Mouse (Mus musculus) neural tube, embryonic 11.5 days (tissue): ENCODE data around the gene Slc44a1. TPM values are rescaled to one million over a fixed set of nuclear protein-coding genes. Genes with fewer than 3 reads are reported as not detected.

ENCODE experiments used
- ATAC-seq: fragments of 200-750 bp; cut with Nextera tagmentation; 2 replicates; pipeline ENCODE4 v1.8.0; 2017; ENCODE audit warnings: moderate number of reproducible peaks, mild to moderate bottlenecking, moderate TSS enrichment, moderate library complexity; ENCODE audit not compliant: insufficient read depth, low FRiP score, low TSS enrichment
- DNase-seq: peaks from one replicate; pipeline ENCODE4 v3.0.0-alpha.2; 2015; ENCODE audit warnings: low spot score
- H3K27ac ChIP-seq: fragments of 300-500 bp; sonication (generic); 2 replicates; pipeline ENCODE4 v1.5.1; 2014; ENCODE audit warnings: low read depth, mild to moderate bottlenecking, low read length
- H3K27me3 ChIP-seq: fragments of 300-500 bp; sonication (generic); 2 replicates; pipeline ENCODE4 v1.6.1; 2014; ENCODE audit warnings: mild to moderate bottlenecking, low read length, mixed read lengths; ENCODE audit not compliant: control insufficient read depth, insufficient read depth
- H3K36me3 ChIP-seq: fragments of 300-500 bp; sonication (generic); 2 replicates; pipeline ENCODE4 v1.6.1; 2014; ENCODE audit warnings: mild to moderate bottlenecking, low read length, moderate library complexity, mixed read lengths; ENCODE audit not compliant: control insufficient read depth, insufficient read depth
- H3K4me1 ChIP-seq: fragments of 300-500 bp; sonication (generic); 2 replicates; pipeline ENCODE4 v1.6.1; 2014; ENCODE audit warnings: low read length, mixed read lengths; ENCODE audit not compliant: control insufficient read depth, insufficient read depth
- H3K4me2 ChIP-seq: fragments of 300-500 bp; sonication (generic); 2 replicates; pipeline ENCODE4 v1.6.1; 2014; ENCODE audit warnings: low read depth, mild to moderate bottlenecking, moderate library complexity
- H3K4me3 ChIP-seq: fragments of 300-500 bp; sonication (generic); 2 replicates; pipeline ENCODE4 v1.5.1; 2014; ENCODE audit warnings: low read depth, low read length
- H3K9ac ChIP-seq: fragments of 300-500 bp; sonication (generic); 2 replicates; pipeline ENCODE4 v1.6.1; 2014; ENCODE audit warnings: mild to moderate bottlenecking, low read length
- H3K9me3 ChIP-seq: fragments of 300-500 bp; sonication (generic); 2 replicates; pipeline ENCODE4 v1.6.1; 2016; ENCODE audit warnings: low read length; ENCODE audit not compliant: control insufficient read depth
- WGBS: fragments of 180-500 bp; shearing (Covaris S2); extraction: QIAGEN DNeasy Blood & Tissue Kit; methylation state at CpG from one replicate; pipeline ENCODE4 v1.1.7; 2014; 5-methylcytosine and 5-hydroxymethylcytosine counted together
- polyA plus RNA-seq: library from polyadenylated mRNA; unstranded; fragments of >200 nt; fragmentation: Nextera tagmentation; extraction: Ambion mirVana; gene quantifications from 2 replicates; pipeline ENCODE4 v1.2.1, GENCODE M21; 2014

The Slc44a1 gene
- polyA plus RNA-seq, 1 experiment from 2014 or later, result 21.7 TPM

DNA sequence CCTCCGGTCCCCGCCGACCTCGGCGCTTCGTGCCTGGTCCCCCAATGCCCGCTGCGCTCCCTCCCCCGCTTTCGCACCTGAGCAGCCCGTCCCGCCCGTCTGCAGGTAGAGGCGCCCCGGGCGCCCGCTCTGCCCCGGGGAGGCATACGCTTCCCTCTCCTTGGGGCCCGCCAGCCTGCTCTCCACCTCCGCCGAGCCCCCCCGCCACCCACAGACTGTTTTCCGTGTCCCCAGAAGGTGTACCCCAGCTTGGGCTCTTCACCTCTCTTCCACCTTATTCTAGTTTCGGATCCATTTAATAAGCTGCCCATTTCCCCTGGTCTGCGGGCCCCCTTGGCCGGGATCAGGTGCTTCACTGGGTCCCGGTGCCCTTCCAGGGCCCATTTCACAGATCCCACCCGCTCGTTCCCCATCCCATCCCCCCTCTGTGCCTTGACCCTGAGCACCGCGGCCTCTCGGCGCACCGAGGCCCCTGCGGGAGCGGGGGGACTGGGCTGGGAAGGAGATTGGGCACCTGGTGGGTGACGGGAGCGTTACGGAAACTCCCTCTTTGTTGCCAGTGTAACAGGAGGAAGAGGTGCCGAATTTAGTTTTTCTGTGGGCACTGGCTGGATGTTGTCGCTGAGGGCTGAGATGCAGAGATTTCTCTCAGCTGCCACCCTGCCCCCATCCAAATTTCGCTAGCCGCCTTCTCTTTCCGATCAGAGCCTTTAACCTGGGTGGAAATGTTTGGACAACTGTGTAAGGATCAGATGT, 781 bp downstream of the Slc44a1 start:
- Histone ChIP-seq H3K9me3 (no peaks in the 10 kb centered on the region), H3K9ac (peak overlapping the region; percentile 76), H3K27me3 (no peaks in the 10 kb centered on the region), H3K27ac (peak overlapping the region; percentile 77), H3K4me1 (peaks cover 2% of the 10 kb centered on the region; the same call in 1 of the 2 replicates), H3K4me3 (peak overlapping the region; percentile 85), H3K36me3 (no peaks in the 10 kb centered on the region), H3K4me2 (peak overlapping the region; percentile 98)
- DNase-seq (peak; percentile 35), ATAC-seq (peak; percentile 8; the same call in 1 of the 2 replicates)
- WGBS, result 1% methylated on average over 45 of the region's 45 CpGs

DNA sequence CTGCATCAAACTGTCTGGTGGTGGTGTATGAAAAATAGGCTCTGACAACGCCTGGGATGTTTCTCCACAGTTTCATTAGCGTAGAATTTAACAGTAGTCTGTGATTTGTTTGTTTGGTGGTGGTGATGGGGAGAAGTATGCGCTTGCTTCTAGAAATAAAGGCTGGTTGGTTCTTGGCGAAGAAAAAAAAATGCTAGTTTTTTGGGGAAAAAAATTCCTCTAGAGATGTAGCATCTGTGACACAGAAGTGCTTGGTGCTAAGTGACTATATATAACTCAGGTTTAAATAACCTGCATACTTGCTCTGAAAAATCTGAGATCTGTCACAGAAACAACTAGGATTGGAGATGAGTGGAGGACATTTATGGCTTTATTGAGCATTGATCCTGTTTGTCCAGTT, 1.5 kb downstream of the Slc44a1 start:
- DNase-seq (no peak), ATAC-seq (no peak)
- Histone ChIP-seq H3K27ac (no peak overlapping the region), H3K4me2 (peak overlapping the region; percentile 98), H3K9me3 (no peaks in the 10 kb centered on the region), H3K4me3 (peak overlapping the region; percentile 85; the same call in 1 of the 2 replicates), H3K4me1 (peaks cover 2% of the 10 kb centered on the region; the same call in 1 of the 2 replicates), H3K27me3 (no peaks in the 10 kb centered on the region), H3K9ac (no peak overlapping the region), H3K36me3 (no peaks in the 10 kb centered on the region)
- WGBS, result 34% methylated on average over 4 of the region's 4 CpGs

DNA sequence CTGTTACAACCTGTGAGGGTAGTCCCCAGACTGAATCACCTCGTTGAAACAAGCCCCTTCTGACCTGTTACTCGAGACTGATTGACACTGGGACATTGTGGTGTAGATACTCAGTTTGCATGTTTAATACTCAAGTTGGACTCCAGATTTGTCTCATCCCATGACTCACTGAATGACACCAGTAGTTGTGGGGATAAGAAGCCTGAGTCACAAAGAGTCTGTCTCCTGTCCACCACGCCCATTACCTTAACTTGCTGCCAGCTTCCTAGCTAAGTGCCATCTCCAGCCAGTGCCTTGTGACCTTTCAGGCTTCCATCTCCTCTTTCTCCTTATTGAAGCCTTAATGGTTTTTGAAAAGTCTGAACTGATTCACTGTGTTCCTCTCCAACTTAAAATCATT, 6.0 kb downstream of the Slc44a1 start:
- Histone ChIP-seq H3K4me3 (no peak overlapping the region), H3K9me3 (no peaks in the 10 kb centered on the region), H3K27me3 (no peaks in the 10 kb centered on the region), H3K36me3 (no peaks in the 10 kb centered on the region), H3K4me1 (no peaks in the 10 kb centered on the region), H3K4me2 (no peak overlapping the region), H3K27ac (no peak overlapping the region), H3K9ac (no peak overlapping the region)
- no peak for DNase-seq
- ATAC-seq, result no peak
- WGBS, result 87% methylated on average over 3 of the region's 3 CpGs

DNA sequence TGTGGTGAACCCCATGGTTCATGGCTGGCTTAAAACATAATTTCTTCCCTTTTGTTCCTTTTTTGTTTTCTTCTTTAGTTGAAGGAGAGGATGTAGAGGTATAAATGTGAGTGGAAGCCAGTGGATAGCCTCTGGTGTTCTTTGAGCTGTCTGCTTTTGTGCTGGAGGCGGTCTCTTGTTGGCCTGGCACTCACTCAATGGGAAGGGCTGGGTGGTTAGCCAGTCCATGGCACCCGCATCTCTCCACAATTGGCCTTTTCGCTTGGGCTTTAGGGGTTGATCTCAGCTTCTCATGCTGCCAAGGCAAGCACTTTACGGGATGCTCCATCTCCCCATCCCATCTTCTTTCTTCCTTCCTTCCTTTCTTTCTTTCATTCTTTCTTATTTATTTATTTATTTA, 7.6 kb downstream of the Slc44a1 start:
- H3K27ac ChIP-seq, result no peak overlapping the region
- H3K4me3 ChIP-seq, result no peak overlapping the region
- no peaks in the 10 kb centered on the region for H3K9me3 ChIP-seq
- DNase-seq (no peak), ATAC-seq (no peak)
- 97% methylated on average over 4 of the region's 4 CpGs for WGBS
- no peak overlapping the region for H3K4me2 ChIP-seq
- no peak overlapping the region for H3K9ac ChIP-seq
- no peaks in the 10 kb centered on the region for H3K36me3 ChIP-seq
- no peaks in the 10 kb centered on the region for H3K27me3 ChIP-seq
- no peaks in the 10 kb centered on the region for H3K4me1 ChIP-seq

DNA sequence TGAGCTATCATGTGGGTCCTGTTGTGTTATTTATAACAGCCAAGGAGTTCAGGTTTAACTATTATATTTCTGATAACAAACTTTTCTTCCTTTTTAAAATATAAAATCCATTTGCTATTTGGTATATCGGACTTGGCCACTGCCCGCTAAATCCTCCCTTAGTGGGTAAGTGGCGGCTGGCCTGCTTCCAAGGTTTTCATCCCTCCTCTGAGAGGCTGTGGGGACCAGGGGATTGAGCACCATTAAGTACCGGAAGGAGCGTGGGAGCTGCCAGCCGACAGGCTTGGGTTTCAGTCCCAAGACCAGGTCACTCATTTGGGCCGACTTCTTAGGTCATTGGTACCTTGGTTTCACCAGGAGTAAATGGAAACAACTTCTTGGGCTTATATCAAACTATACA, 10.5 kb downstream of the Slc44a1 start:
- Histone ChIP-seq H3K4me1 (no peaks in the 10 kb centered on the region), H3K4me2 (no peak overlapping the region), H3K9me3 (no peaks in the 10 kb centered on the region), H3K9ac (no peak overlapping the region), H3K27ac (no peak overlapping the region), H3K36me3 (no peaks in the 10 kb centered on the region), H3K27me3 (no peaks in the 10 kb centered on the region), H3K4me3 (no peak overlapping the region)
- WGBS, result 86% methylated on average over 7 of the region's 7 CpGs
- DNase-seq, result no peak
- no peak for ATAC-seq

GRCm38 (mm10) chr4:53451887-53452286, 11.7 kb downstream of the Slc44a1 start:
- Histone ChIP-seq H3K27ac (no peak overlapping the region), H3K27me3 (no peaks in the 10 kb centered on the region), H3K9ac (no peak overlapping the region), H3K9me3 (no peaks in the 10 kb centered on the region), H3K4me3 (no peak overlapping the region), H3K4me1 (no peaks in the 10 kb centered on the region), H3K4me2 (no peak overlapping the region), H3K36me3 (no peaks in the 10 kb centered on the region)
- no peak for ATAC-seq
- no peak for DNase-seq
- 58% methylated on average over 4 of the region's 4 CpGs for WGBS

DNA sequence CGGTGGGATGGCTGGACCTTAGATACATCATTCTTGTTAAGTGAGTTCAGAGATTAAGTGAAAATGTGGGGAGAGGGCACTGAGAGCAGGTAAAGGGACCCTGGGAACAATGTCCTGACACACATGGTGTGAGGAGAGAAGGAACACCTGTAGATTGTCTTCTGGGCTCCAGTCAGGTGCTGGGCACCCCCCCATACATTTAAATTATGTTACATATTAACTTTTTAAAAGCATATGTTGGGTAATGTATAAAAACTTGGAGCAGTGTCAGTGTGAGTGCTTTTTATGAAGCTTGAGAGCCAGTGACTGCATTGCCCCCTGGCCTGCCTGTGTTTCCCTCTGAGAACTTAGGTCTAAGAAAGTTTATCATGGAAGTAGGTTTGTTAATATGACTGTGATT, 12.2 kb downstream of the Slc44a1 start:
- DNase-seq, result no peak
- H3K27ac ChIP-seq, result no peak overlapping the region
- H3K4me2 ChIP-seq, result no peak overlapping the region
- WGBS, result 95% methylated on average over 1 of the region's 1 CpGs
- H3K36me3 ChIP-seq, result no peaks in the 10 kb centered on the region
- no peaks in the 10 kb centered on the region for H3K27me3 ChIP-seq
- H3K4me3 ChIP-seq, result no peak overlapping the region
- H3K9me3 ChIP-seq, result no peaks in the 10 kb centered on the region
- no peak overlapping the region for H3K9ac ChIP-seq
- no peaks in the 10 kb centered on the region for H3K4me1 ChIP-seq
- ATAC-seq, result no peak

GRCm38 (mm10) chr4:53452976-53453889, 13.0 kb downstream of the Slc44a1 start:
- Histone ChIP-seq H3K9ac (no peak overlapping the region), H3K9me3 (no peaks in the 10 kb centered on the region), H3K27ac (no peak overlapping the region), H3K4me2 (no peak overlapping the region), H3K36me3 (no peaks in the 10 kb centered on the region), H3K4me3 (no peak overlapping the region), H3K27me3 (no peaks in the 10 kb centered on the region), H3K4me1 (no peaks in the 10 kb centered on the region)
- no peak for DNase-seq
- no peak for ATAC-seq
- WGBS, result 58% methylated on average over 10 of the region's 10 CpGs
